Mouse (Mus musculus): Measurements from ENCODE around the gene Serpinb3a.
"Not testable (repeated sequence)": the region's sequence is repeated elsewhere in the genome, so short reads cannot be mapped to it uniquely, and the experiment has no call there.

The Serpinb3a gene

GRCm38 (mm10) chr1:107052203-107052602, at the start of gene Serpinb3a:
Gene Serpinb3a (minus strand): TSS chr1:107052303.
- in situ Hi-C loops (cut with MseI, MboI), result no loop called here

GRCm38 (mm10) chr1:107098417-107098816, 46.3 kb upstream of the Serpinb3a start:
- in situ Hi-C loops (cut with MseI, MboI), result no loop called here

GRCm38 (mm10) chr1:107083406-107083805, 31.3 kb upstream of the Serpinb3a start, which contains the start of gene Serpinb3d:
Gene Serpinb3d (minus strand): TSS chr1:107083506.
- in situ Hi-C loops (cut with MseI, MboI), result no loop called here

- in situ Hi-C loops (cut with MseI, MboI), result not testable (repeated sequence)
These were observed 17.9 kb downstream of the Serpinb3a start for GRCm38 (mm10) chr1:107034236-107034635.

GRCm38 (mm10) chr1:107025886-107026285, 26.2 kb downstream of the Serpinb3a start:
- in situ Hi-C loops (cut with MseI, MboI), result no loop called here

- in situ Hi-C loops (cut with MseI, MboI), result loop anchor here (25.0 kb wide), 1 partner anchor 472 kb away; no protein-coding TSS in a partner anchor
These were observed 36.9 kb downstream of the Serpinb3a start for GRCm38 (mm10) chr1:107015210-107015609.

GRCm38 (mm10) chr1:107014530-107014929, 37.6 kb downstream of the Serpinb3a start:
- in situ Hi-C loops (cut with MseI, MboI), result loop anchor here (25.0 kb wide), 1 partner anchor 473 kb away; no protein-coding TSS in a partner anchor

- in situ Hi-C loops (cut with MseI, MboI), result loop anchor here (25.0 kb wide), 1 partner anchor 481 kb away; no protein-coding TSS in a partner anchor
These were observed 45.8 kb downstream of the Serpinb3a start for GRCm38 (mm10) chr1:107006316-107006715.

GRCm38 (mm10) chr1:107001754-107002153, 50.3 kb downstream of the Serpinb3a start:
- in situ Hi-C loops (cut with MseI, MboI), result loop anchor here (25.0 kb wide), 1 partner anchor 486 kb away; no protein-coding TSS in a partner anchor

- in situ Hi-C loops (cut with MseI, MboI), result loop anchor here (25.0 kb wide), 1 partner anchor 487 kb away; no protein-coding TSS in a partner anchor
These were observed 51.7 kb downstream of the Serpinb3a start for GRCm38 (mm10) chr1:107000424-107000823.
